ENCODE assay signal across 14 mouse cellular contexts in the genomic region with DNA sequence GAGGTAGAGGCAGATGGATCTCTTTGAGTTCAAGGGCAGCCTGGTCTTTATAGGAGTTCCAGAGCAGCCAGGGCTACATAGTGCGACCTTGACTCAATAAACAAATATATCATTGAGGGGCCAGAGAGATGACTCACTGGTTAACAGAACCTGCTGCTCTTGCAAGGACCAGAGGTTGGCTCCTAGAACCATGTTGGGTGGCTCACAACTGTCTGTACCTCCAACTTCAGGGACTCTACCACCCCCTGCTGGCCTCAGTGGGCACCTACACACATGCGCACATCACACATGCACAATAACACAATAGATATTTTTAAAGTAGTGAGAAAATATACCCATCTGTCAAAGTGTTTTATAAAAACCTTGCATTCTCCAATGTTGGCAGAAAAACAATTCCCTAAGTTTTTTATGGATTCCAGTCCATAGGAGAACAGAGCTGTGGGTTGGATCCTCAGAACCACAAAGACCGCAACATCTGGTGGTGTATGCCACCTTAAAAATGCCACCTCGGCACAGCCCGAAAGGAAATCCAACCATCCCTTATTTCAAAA. TPM values are rescaled to one million over a fixed set of nuclear protein-coding genes. Genes with fewer than 3 reads are reported as not detected.
DNase-seq lines count a peak whose midpoint lies in the region; ATAC-seq and TF ChIP-seq lines count a peak whose summit lies in the region.
"Had no signal": no experiment of that assay in that cellular context is flagged by ENCODE, and none has a peak within 500 bp of the region (broad histone marks: within the 10 kb centered on the region; RNA-seq: fewer than 3 reads in every experiment).

No protein-coding gene starts in this region.

- WGBS in liver, postnatal 0 days (ENCODE audit: insufficient replicate concordance) = 82% methylated on average over 5 of the region's 5 CpGs
- WGBS in liver, embryonic 11.5 days = 90% methylated on average over 5 of the region's 5 CpGs
- WGBS in bone marrow, adult 2 months = 89% methylated on average over 5 of the region's 5 CpGs
- 89% methylated on average over 5 of the region's 5 CpGs for WGBS in stomach, postnatal 0 days
- WGBS in forebrain, embryonic 13.5 days = 96% methylated on average over 5 of the region's 5 CpGs
- WGBS in cerebellum, adult 2 months = 94% methylated on average over 5 of the region's 5 CpGs

- H3K27ac ChIP-seq in liver, postnatal 0 days (ENCODE audit: low read depth) = no peak overlapping the region
- H3K27ac ChIP-seq in liver, embryonic 11.5 days (ENCODE audit: low read depth, low read length) = no peak overlapping the region
- H3K27ac ChIP-seq in ES-Bruce4 (ENCODE audit: insufficient read depth, low read length) = no peak overlapping the region
- no peak overlapping the region for H3K27ac ChIP-seq in bone marrow, adult 2 months (ENCODE audit: control insufficient read depth, insufficient read depth, low read depth, low read length, poor library complexity)
- H3K27ac ChIP-seq in stomach, postnatal 0 days (replicated peaks) = no peak overlapping the region
- H3K27ac ChIP-seq in forebrain, embryonic 13.5 days = no peak overlapping the region
- no peak overlapping the region for H3K27ac ChIP-seq in cerebellum, adult 2 months (ENCODE audit: insufficient read depth, low read length)
- H3K27ac ChIP-seq: embryonic facial prominence, embryonic 12.5 days; hindbrain, postnatal 0 days; macrophage had no signal

- H3K9ac ChIP-seq in liver, postnatal 0 days (replicated peaks) = no peak overlapping the region
- no peak overlapping the region for H3K9ac ChIP-seq in liver, embryonic 11.5 days (ENCODE audit: low read depth, low read length)
- no peak overlapping the region for H3K9ac ChIP-seq in ES-Bruce4 (ENCODE audit: low read depth, poor library complexity, severe bottlenecking)
- no peak overlapping the region for H3K9ac ChIP-seq in stomach, postnatal 0 days (ENCODE audit: low read length)
- no peak overlapping the region for H3K9ac ChIP-seq in forebrain, embryonic 13.5 days
- H3K9ac ChIP-seq: embryonic facial prominence, embryonic 12.5 days had no signal

- no peak for TF ChIP-seq POLR2A in ES-Bruce4 (IDR thresholded peaks at IDR 0.05; ENCODE audit: insufficient read depth, low read length)
- TF ChIP-seq POLR2A in bone marrow, adult 2 months (IDR thresholded peaks at IDR 0.05; ENCODE audit: borderline replicate concordance, control insufficient read depth, low read depth, low read length) = no peak
- no peak for TF ChIP-seq POLR2A in cerebellum, adult 2 months (IDR thresholded peaks at IDR 0.05; ENCODE audit: borderline replicate concordance, insufficient read depth, low read length)

- H3K4me3 ChIP-seq in liver, postnatal 0 days (ENCODE audit: low read depth, low read length) = no peak overlapping the region
- H3K4me3 ChIP-seq in liver, embryonic 11.5 days (ENCODE audit: low read depth, low read length) = no peak overlapping the region
- no peak overlapping the region for H3K4me3 ChIP-seq in ES-Bruce4 (ENCODE audit: low read depth, low read length)
- H3K4me3 ChIP-seq in bone marrow, adult 2 months (replicated peaks; ENCODE audit: control insufficient read depth, low read depth, low read length) = no peak overlapping the region
- H3K4me3 ChIP-seq in stomach, postnatal 0 days (ENCODE audit: low read depth, low read length) = no peak overlapping the region
- H3K4me3 ChIP-seq in forebrain, embryonic 13.5 days = no peak overlapping the region
- H3K4me3 ChIP-seq in cerebellum, adult 2 months (replicated peaks; ENCODE audit: insufficient read depth, low read depth, low read length) = no peak overlapping the region
- H3K4me3 ChIP-seq: embryonic facial prominence, embryonic 12.5 days had no signal

- H3K36me3 ChIP-seq in liver, postnatal 0 days (replicated peaks; ENCODE audit: insufficient read depth, low read length) = no peaks in the 10 kb centered on the region
- H3K36me3 ChIP-seq in liver, embryonic 11.5 days (ENCODE audit: control insufficient read depth, insufficient read depth, low read length) = no peaks in the 10 kb centered on the region
- H3K36me3 ChIP-seq in ES-Bruce4 (ENCODE audit: control insufficient read depth, insufficient read depth, low read length, poor library complexity, severe bottlenecking) = no peaks in the 10 kb centered on the region
- H3K36me3 ChIP-seq in stomach, postnatal 0 days (ENCODE audit: control insufficient read depth, insufficient read depth, low read length) = no peaks in the 10 kb centered on the region
- no peaks in the 10 kb centered on the region for H3K36me3 ChIP-seq in forebrain, embryonic 13.5 days (ENCODE audit: poor library complexity, severe bottlenecking)
- H3K36me3 ChIP-seq: embryonic facial prominence, embryonic 12.5 days had no signal

- TF ChIP-seq CTCF in liver, postnatal 0 days (IDR thresholded peaks at IDR 0.05; ENCODE audit: low read depth) = peak; percentile 55
- peak; percentile 73 for TF ChIP-seq CTCF in ES-Bruce4 (IDR thresholded peaks at IDR 0.05; ENCODE audit: low read depth, low read length)
- peak; percentile 71 for TF ChIP-seq CTCF in bone marrow, adult 2 months (IDR thresholded peaks at IDR 0.05; ENCODE audit: control insufficient read depth, insufficient read depth, low read length)
- peak; percentile 30; the same call in 1 of the 2 replicates for TF ChIP-seq CTCF in stomach, postnatal 0 days (IDR thresholded peaks at IDR 0.05; ENCODE audit: low read depth)
- TF ChIP-seq CTCF in cerebellum, adult 2 months (IDR thresholded peaks at IDR 0.05; ENCODE audit: borderline replicate concordance, insufficient read depth, low read depth, low read length) = no peak

- H3K4me2 ChIP-seq in liver, postnatal 0 days (ENCODE audit: low read depth, low read length) = no peak overlapping the region
- no peak overlapping the region for H3K4me2 ChIP-seq in liver, embryonic 11.5 days
- H3K4me2 ChIP-seq in stomach, postnatal 0 days (replicated peaks; ENCODE audit: low read depth) = no peak overlapping the region
- H3K4me2 ChIP-seq in forebrain, embryonic 13.5 days = no peak overlapping the region
- H3K4me2 ChIP-seq: embryonic facial prominence, embryonic 12.5 days had no signal

- no peak for ATAC-seq in liver, postnatal 0 days
- ATAC-seq in liver, embryonic 11.5 days (replicated peaks; ENCODE audit: low FRiP score) = no peak
- no peak for ATAC-seq in stomach, postnatal 0 days (ENCODE audit: low FRiP score, low TSS enrichment)
- ATAC-seq in forebrain, embryonic 13.5 days = no peak
- ATAC-seq: activated CD4-positive, CD25-positive, alpha-beta regulatory T cell, adult 4 months; hindbrain, postnatal 0 days had no signal

- TF ChIP-seq EP300 in liver, postnatal 0 days (IDR thresholded peaks at IDR 0.05; ENCODE audit: low read depth) = no peak
- no peak for TF ChIP-seq EP300 in ES-Bruce4 (IDR thresholded peaks at IDR 0.05; ENCODE audit: insufficient read depth, low read depth, low read length)
- TF ChIP-seq EP300 in stomach, postnatal 0 days (optimal IDR thresholded peaks at IDR 0.05) = no peak

- DNase-seq in liver, postnatal 0 days = no peak
- no peak for DNase-seq in liver, embryonic 11.5 days (ENCODE audit: low spot score)
- no peak for DNase-seq in stomach, postnatal 0 days (ENCODE audit: low spot score)
- DNase-seq in cerebellum, adult 2 months = no peak
- DNase-seq: cerebellum, adult 11 months; kidney, postnatal 4 days; retina, postnatal 1 day had no signal

- no peaks in the 10 kb centered on the region for H3K9me3 ChIP-seq in liver, postnatal 0 days (ENCODE audit: low read length)
- no peaks in the 10 kb centered on the region for H3K9me3 ChIP-seq in liver, embryonic 11.5 days (ENCODE audit: control insufficient read depth, low read length)
- H3K9me3 ChIP-seq in ES-Bruce4 (replicated peaks; ENCODE audit: control insufficient read depth, insufficient read depth, low read length, poor library complexity, severe bottlenecking) = no peaks in the 10 kb centered on the region; the same call in 1 of the 2 replicates
- H3K9me3 ChIP-seq in stomach, postnatal 0 days (ENCODE audit: control insufficient read depth, low read length) = no peaks in the 10 kb centered on the region
- H3K9me3 ChIP-seq in forebrain, embryonic 13.5 days (replicated peaks) = peaks cover 8% of the 10 kb centered on the region; the same call in 1 of the 2 replicates
- H3K9me3 ChIP-seq: embryonic facial prominence, embryonic 12.5 days had no signal

- no peaks in the 10 kb centered on the region for H3K27me3 ChIP-seq in liver, postnatal 0 days (ENCODE audit: insufficient read depth, low read length)
- no peaks in the 10 kb centered on the region for H3K27me3 ChIP-seq in liver, embryonic 11.5 days (replicated peaks; ENCODE audit: control insufficient read depth, insufficient read depth, low read length)
- H3K27me3 ChIP-seq in ES-Bruce4 (ENCODE audit: control insufficient read depth, insufficient read depth, low read length, poor library complexity, severe bottlenecking) = no peaks in the 10 kb centered on the region
- no peaks in the 10 kb centered on the region for H3K27me3 ChIP-seq in stomach, postnatal 0 days (ENCODE audit: control insufficient read depth, insufficient read depth, low read length)
- no peaks in the 10 kb centered on the region for H3K27me3 ChIP-seq in forebrain, embryonic 13.5 days
- H3K27me3 ChIP-seq in cerebellum, adult 2 months (ENCODE audit: control insufficient read depth, insufficient read depth, low read length) = no peaks in the 10 kb centered on the region
- H3K27me3 ChIP-seq: embryonic facial prominence, embryonic 12.5 days had no signal

- no peaks in the 10 kb centered on the region for H3K4me1 ChIP-seq in liver, postnatal 0 days (ENCODE audit: insufficient read depth)
- no peaks in the 10 kb centered on the region for H3K4me1 ChIP-seq in liver, embryonic 11.5 days (replicated peaks; ENCODE audit: control insufficient read depth, insufficient read depth, low read length)
- H3K4me1 ChIP-seq in ES-Bruce4 (ENCODE audit: control insufficient read depth, insufficient read depth, low read length) = no peaks in the 10 kb centered on the region
- no peaks in the 10 kb centered on the region; the same call in 1 of the 2 replicates for H3K4me1 ChIP-seq in bone marrow, adult 2 months (ENCODE audit: control insufficient read depth, insufficient read depth, low read length)
- H3K4me1 ChIP-seq in stomach, postnatal 0 days (replicated peaks; ENCODE audit: control insufficient read depth, insufficient read depth) = no peaks in the 10 kb centered on the region
- H3K4me1 ChIP-seq in forebrain, embryonic 13.5 days = no peaks in the 10 kb centered on the region
- H3K4me1 ChIP-seq in cerebellum, adult 2 months (ENCODE audit: control insufficient read depth, insufficient read depth, low read length) = no peaks in the 10 kb centered on the region
- H3K4me1 ChIP-seq: embryonic facial prominence, embryonic 12.5 days had no signal

RNA-seq across cellular contexts. Expression of gene Coro1a, which starts 11.3 kb away (rescaled TPM):
- polyA plus RNA-seq in liver, postnatal 0 days (2015; fragmentation: Nextera tagmentation; extraction: Ambion mirVana) = 121 and 130 TPM in 2 replicates
- polyA plus RNA-seq in liver, embryonic 11.5 days (2014; fragmentation: Nextera tagmentation; extraction: Ambion mirVana) = 94.0 and 94.9 TPM in 2 replicates
- polyA plus RNA-seq in ES-Bruce4 (2011; ENCODE audit: insufficient read depth, insufficient read length, low read depth, missing spikeins) = 4.9 and 5.9 TPM in 2 replicates
- polyA plus RNA-seq in bone marrow, adult 2 months (2011; ENCODE audit: insufficient read depth, insufficient read length, low replicate concordance, missing spikeins) = 370 and 776 TPM in 2 replicates
- polyA plus RNA-seq in stomach, postnatal 0 days (2015; fragmentation: Nextera tagmentation; extraction: Ambion mirVana) = 15.7 and 16.9 TPM in 2 replicates
- 72.7 and 77.1 TPM in 2 replicates for polyA plus RNA-seq in forebrain, embryonic 13.5 days (2015; fragmentation: Nextera tagmentation; extraction: Ambion mirVana)
- 110 and 126 TPM in 2 replicates for polyA plus RNA-seq in cerebellum, adult 2 months (2012; rRNA removed)

RNA-seq across cellular contexts. Expression of gene Slx1b, which starts 23.3 kb away (rescaled TPM):
- polyA plus RNA-seq in liver, postnatal 0 days (2015; fragmentation: Nextera tagmentation; extraction: Ambion mirVana) = 2.6 and 3.7 TPM in 2 replicates
- polyA plus RNA-seq in liver, embryonic 11.5 days (2014; fragmentation: Nextera tagmentation; extraction: Ambion mirVana) = 6.6 and 7.7 TPM in 2 replicates
- polyA plus RNA-seq in ES-Bruce4 (2011; ENCODE audit: insufficient read depth, insufficient read length, low read depth, missing spikeins) = 16.6 and 17.4 TPM in 2 replicates
- 5.0 and 11.1 TPM in 2 replicates for polyA plus RNA-seq in bone marrow, adult 2 months (2011; ENCODE audit: insufficient read depth, insufficient read length, low replicate concordance, missing spikeins)
- 6.1 and 6.2 TPM in 2 replicates for polyA plus RNA-seq in stomach, postnatal 0 days (2015; fragmentation: Nextera tagmentation; extraction: Ambion mirVana)
- polyA plus RNA-seq in forebrain, embryonic 13.5 days (2015; fragmentation: Nextera tagmentation; extraction: Ambion mirVana) = 16.6 TPM in 2 replicates
- polyA plus RNA-seq in cerebellum, adult 2 months (2012; rRNA removed) = 39.6 and 40.3 TPM in 2 replicates

RNA-seq across cellular contexts. Expression of gene Bola2, which starts 23.7 kb away (rescaled TPM):
- polyA plus RNA-seq in liver, postnatal 0 days (2015; fragmentation: Nextera tagmentation; extraction: Ambion mirVana) = 86.5 and 93.5 TPM in 2 replicates
- polyA plus RNA-seq in liver, embryonic 11.5 days (2014; fragmentation: Nextera tagmentation; extraction: Ambion mirVana) = 210 and 217 TPM in 2 replicates
- 76.0 and 103 TPM in 2 replicates for polyA plus RNA-seq in ES-Bruce4 (2011; ENCODE audit: insufficient read depth, insufficient read length, low read depth, missing spikeins)
- 77.8 and 182 TPM in 2 replicates for polyA plus RNA-seq in bone marrow, adult 2 months (2011; ENCODE audit: insufficient read depth, insufficient read length, low replicate concordance, missing spikeins)
- polyA plus RNA-seq in stomach, postnatal 0 days (2015; fragmentation: Nextera tagmentation; extraction: Ambion mirVana) = 92.3 and 93.4 TPM in 2 replicates
- 183 and 187 TPM in 2 replicates for polyA plus RNA-seq in forebrain, embryonic 13.5 days (2015; fragmentation: Nextera tagmentation; extraction: Ambion mirVana)
- 51.0 and 61.6 TPM in 2 replicates for polyA plus RNA-seq in cerebellum, adult 2 months (2012; rRNA removed)

RNA-seq across cellular contexts. Expression of gene Mapk3, which starts 40.5 kb away (rescaled TPM):
- 20.3 and 21.0 TPM in 2 replicates for polyA plus RNA-seq in liver, postnatal 0 days (2015; fragmentation: Nextera tagmentation; extraction: Ambion mirVana)
- polyA plus RNA-seq in liver, embryonic 11.5 days (2014; fragmentation: Nextera tagmentation; extraction: Ambion mirVana) = 34.0 and 39.3 TPM in 2 replicates
- 102 and 121 TPM in 2 replicates for polyA plus RNA-seq in ES-Bruce4 (2011; ENCODE audit: insufficient read depth, insufficient read length, low read depth, missing spikeins)
- polyA plus RNA-seq in bone marrow, adult 2 months (2011; ENCODE audit: insufficient read depth, insufficient read length, low replicate concordance, missing spikeins) = 78.4 and 117 TPM in 2 replicates
- polyA plus RNA-seq in stomach, postnatal 0 days (2015; fragmentation: Nextera tagmentation; extraction: Ambion mirVana) = 114 and 116 TPM in 2 replicates
- 75.3 and 78.3 TPM in 2 replicates for polyA plus RNA-seq in forebrain, embryonic 13.5 days (2015; fragmentation: Nextera tagmentation; extraction: Ambion mirVana)
- 212 and 229 TPM in 2 replicates for polyA plus RNA-seq in cerebellum, adult 2 months (2012; rRNA removed)

RNA-seq across cellular contexts. Expression of gene Sult1a1, which starts 42.6 kb away (rescaled TPM):
- 221 and 241 TPM in 2 replicates for polyA plus RNA-seq in liver, postnatal 0 days (2015; fragmentation: Nextera tagmentation; extraction: Ambion mirVana)
- 0.14 and 0.44 TPM in 2 replicates for polyA plus RNA-seq in liver, embryonic 11.5 days (2014; fragmentation: Nextera tagmentation; extraction: Ambion mirVana)
- polyA plus RNA-seq in ES-Bruce4 (2011; ENCODE audit: insufficient read depth, insufficient read length, low read depth, missing spikeins) = not detected in 2 replicates
- 14.2 and 34.1 TPM in 2 replicates for polyA plus RNA-seq in bone marrow, adult 2 months (2011; ENCODE audit: insufficient read depth, insufficient read length, low replicate concordance, missing spikeins)
- polyA plus RNA-seq in stomach, postnatal 0 days (2015; fragmentation: Nextera tagmentation; extraction: Ambion mirVana) = 10.9 and 12.4 TPM in 2 replicates
- 0.46 and 0.68 TPM in 2 replicates for polyA plus RNA-seq in forebrain, embryonic 13.5 days (2015; fragmentation: Nextera tagmentation; extraction: Ambion mirVana)
- polyA plus RNA-seq in cerebellum, adult 2 months (2012; rRNA removed) = 6.4 and 10.6 TPM in 2 replicates
